Mouse (Mus musculus) midbrain, embryonic 13.5 days (tissue): ENCODE measurements around the gene Fryl. TPM values are rescaled to one million over a fixed set of nuclear protein-coding genes. Genes with fewer than 3 reads are reported as not detected.

Experiments used
- ATAC-seq: fragments of 200-750 bp; cut with Nextera tagmentation; 2 replicates; pipeline ENCODE4 v1.8.0; 2017; ENCODE audit warnings: mild to moderate bottlenecking, moderate TSS enrichment, moderate library complexity
- H3K27ac ChIP-seq: fragments of 300-500 bp; sonication (generic); 2 replicates; pipeline ENCODE4 v1.5.1; 2015; ENCODE audit warnings: inconsistent platforms, mild to moderate bottlenecking, moderate library complexity
- H3K27me3 ChIP-seq: fragments of 300-500 bp; sonication (generic); 2 replicates; pipeline ENCODE4 v1.6.1; 2015; ENCODE audit warnings: mild to moderate bottlenecking, inconsistent platforms
- H3K36me3 ChIP-seq: fragments of 300-500 bp; sonication (generic); 2 replicates; pipeline ENCODE4 v1.6.1; 2015; ENCODE audit warnings: mild to moderate bottlenecking, inconsistent platforms
- H3K4me1 ChIP-seq: fragments of 300-500 bp; sonication (generic); replicated peaks from 2 replicates; pipeline ENCODE4 v1.6.1; 2015; ENCODE audit warnings: inconsistent platforms
- H3K4me2 ChIP-seq: fragments of 300-500 bp; sonication (generic); replicated peaks from 2 replicates; pipeline ENCODE4 v1.6.1; 2015; ENCODE audit warnings: moderate library complexity, mild to moderate bottlenecking, inconsistent platforms
- H3K4me3 ChIP-seq: fragments of 300-500 bp; sonication (generic); replicated peaks from 2 replicates; pipeline ENCODE4 v1.5.1; 2015; ENCODE audit warnings: mild to moderate bottlenecking, inconsistent platforms
- H3K9ac ChIP-seq: fragments of 300-500 bp; sonication (generic); replicated peaks from 2 replicates; pipeline ENCODE4 v1.6.1; 2015; ENCODE audit warnings: mild to moderate bottlenecking, inconsistent platforms
- H3K9me3 ChIP-seq: fragments of 300-500 bp; sonication (generic); 2 replicates; pipeline ENCODE4 v1.6.1; 2016; ENCODE audit warnings: mild to moderate bottlenecking, inconsistent platforms
- WGBS: fragments of 180-500 bp; shearing (Covaris S2); methylation state at CpG from one replicate; pipeline ENCODE4 v1.1.7; 2015; 5-methylcytosine and 5-hydroxymethylcytosine counted together
- polyA plus RNA-seq: library from polyadenylated mRNA; unstranded; fragments of >200 nt; fragmentation: Nextera tagmentation; extraction: Ambion mirVana; gene quantifications from 2 replicates; pipeline ENCODE4 v1.2.1, GENCODE M21; 2015

Fryl gene
- polyA plus RNA-seq, 1 experiment from 2014 or later, result 51.2 TPM

- Histone ChIP-seq H3K27ac (no peak overlapping the region), H3K9ac (no peak overlapping the region), H3K27me3 (no peaks in the 10 kb centered on the region), H3K4me3 (no peak overlapping the region), H3K36me3 (peaks cover 26% of the 10 kb centered on the region), H3K4me1 (no peaks in the 10 kb centered on the region), H3K9me3 (no peaks in the 10 kb centered on the region), H3K4me2 (no peak overlapping the region)
- ATAC-seq, result no peak
- 92% methylated on average over 9 of the region's 9 CpGs for WGBS
These were observed 40.4 kb downstream of the Fryl start for GRCm38 (mm10) chr5:73216014-73216413.

- Histone ChIP-seq H3K9me3 (no peaks in the 10 kb centered on the region), H3K9ac (no peak overlapping the region), H3K36me3 (peaks cover 18% of the 10 kb centered on the region), H3K4me3 (no peak overlapping the region), H3K27me3 (no peaks in the 10 kb centered on the region), H3K4me2 (no peak overlapping the region), H3K27ac (no peak overlapping the region), H3K4me1 (peaks cover 15% of the 10 kb centered on the region)
- ATAC-seq, result no peak
- 74% methylated on average over 9 of the region's 9 CpGs for WGBS
These were observed 44.0 kb downstream of the Fryl start for GRCm38 (mm10) chr5:73212446-73212845.

GRCm38 (mm10) chr5:73211961-73212360 lies 44.5 kb downstream of the Fryl start:
- no peak overlapping the region for H3K4me3 ChIP-seq

GRCm38 (mm10) chr5:73210971-73211315 lies 45.5 kb downstream of the Fryl start:
- 93% methylated on average over 6 of the region's 6 CpGs for WGBS
- Histone ChIP-seq H3K36me3 (peaks cover 18% of the 10 kb centered on the region), H3K4me2 (no peak overlapping the region), H3K9me3 (no peaks in the 10 kb centered on the region), H3K27ac (no peak overlapping the region), H3K4me1 (peaks cover 15% of the 10 kb centered on the region), H3K27me3 (no peaks in the 10 kb centered on the region), H3K9ac (no peak overlapping the region), H3K4me3 (no peak overlapping the region)
- ATAC-seq, result no peak

More at GRCm38 (mm10) chr5:73211961-73212360, 44.5 kb downstream of the Fryl start:
- Histone ChIP-seq H3K27ac (no peak overlapping the region), H3K4me1 (peaks cover 15% of the 10 kb centered on the region), H3K27me3 (no peaks in the 10 kb centered on the region), H3K36me3 (peaks cover 18% of the 10 kb centered on the region), H3K9me3 (no peaks in the 10 kb centered on the region), H3K9ac (no peak overlapping the region), H3K4me2 (no peak overlapping the region)
- WGBS, result 93% methylated on average over 15 of the region's 15 CpGs
- no peak for ATAC-seq

- H3K4me2 ChIP-seq, result no peak overlapping the region
- H3K9ac ChIP-seq, result no peak overlapping the region
- peaks cover 18% of the 10 kb centered on the region for H3K36me3 ChIP-seq
- WGBS, result 83% methylated on average over 22 of the region's 22 CpGs
- H3K9me3 ChIP-seq, result no peaks in the 10 kb centered on the region
- ATAC-seq, result no peak
- H3K27me3 ChIP-seq, result no peaks in the 10 kb centered on the region
- no peak overlapping the region for H3K4me3 ChIP-seq
- H3K4me1 ChIP-seq, result peaks cover 15% of the 10 kb centered on the region
- no peak overlapping the region for H3K27ac ChIP-seq
These were observed 46.1 kb downstream of the Fryl start for GRCm38 (mm10) chr5:73210127-73210970.

- no peaks in the 10 kb centered on the region for H3K9me3 ChIP-seq
- ATAC-seq, result no peak
- WGBS, result 64% methylated on average over 20 of the region's 20 CpGs
- peaks cover 18% of the 10 kb centered on the region for H3K36me3 ChIP-seq
- no peak overlapping the region for H3K4me2 ChIP-seq
- H3K27ac ChIP-seq, result no peak overlapping the region
- H3K4me3 ChIP-seq, result no peak overlapping the region
- H3K4me1 ChIP-seq, result peaks cover 15% of the 10 kb centered on the region
- H3K27me3 ChIP-seq, result no peaks in the 10 kb centered on the region
- H3K9ac ChIP-seq, result no peak overlapping the region
These were observed 47.0 kb downstream of the Fryl start for GRCm38 (mm10) chr5:73209201-73210096.

- H3K27me3 ChIP-seq, result no peaks in the 10 kb centered on the region
- WGBS, result 76% methylated on average over 6 of the region's 6 CpGs
- no peak overlapping the region for H3K9ac ChIP-seq
- ATAC-seq, result no peak
- no peak overlapping the region for H3K4me3 ChIP-seq
- peaks cover 15% of the 10 kb centered on the region for H3K4me1 ChIP-seq
- H3K4me2 ChIP-seq, result no peak overlapping the region
- H3K36me3 ChIP-seq, result peaks cover 15% of the 10 kb centered on the region
- no peak overlapping the region for H3K27ac ChIP-seq
- no peaks in the 10 kb centered on the region for H3K9me3 ChIP-seq
These were observed 47.8 kb downstream of the Fryl start for GRCm38 (mm10) chr5:73208645-73209044.

GRCm38 (mm10) chr5:73206722-73207121 lies 49.7 kb downstream of the Fryl start:
- WGBS, result 94% methylated on average over 9 of the region's 9 CpGs

GRCm38 (mm10) chr5:73205996-73206629 lies 50.3 kb downstream of the Fryl start:
- peaks cover 8% of the 10 kb centered on the region; the same call in 1 of the 2 replicates for H3K36me3 ChIP-seq
- H3K9ac ChIP-seq, result no peak overlapping the region
- H3K27me3 ChIP-seq, result no peaks in the 10 kb centered on the region
- no peak overlapping the region for H3K4me2 ChIP-seq
- H3K4me3 ChIP-seq, result no peak overlapping the region
- no peak overlapping the region for H3K27ac ChIP-seq
- no peaks in the 10 kb centered on the region for H3K9me3 ChIP-seq
- WGBS, result 88% methylated on average over 8 of the region's 8 CpGs
- H3K4me1 ChIP-seq, result peaks cover 15% of the 10 kb centered on the region
- no peak for ATAC-seq

More at GRCm38 (mm10) chr5:73206722-73207121, 49.7 kb downstream of the Fryl start:
- H3K4me3 ChIP-seq, result no peak overlapping the region
- peaks cover 8% of the 10 kb centered on the region for H3K36me3 ChIP-seq
- no peaks in the 10 kb centered on the region for H3K27me3 ChIP-seq
- H3K27ac ChIP-seq, result no peak overlapping the region
- no peak overlapping the region for H3K4me2 ChIP-seq
- H3K9ac ChIP-seq, result no peak overlapping the region
- peaks cover 15% of the 10 kb centered on the region for H3K4me1 ChIP-seq
- no peak for ATAC-seq
- no peaks in the 10 kb centered on the region for H3K9me3 ChIP-seq

- no peak overlapping the region for H3K4me3 ChIP-seq
- 93% methylated on average over 3 of the region's 3 CpGs for WGBS
- H3K9me3 ChIP-seq, result no peaks in the 10 kb centered on the region
- 0 out of 2 replicates have a peak, but pooled peaks cover 4% of the 10 kb centered on the region for H3K36me3 ChIP-seq
- no peaks in the 10 kb centered on the region for H3K27me3 ChIP-seq
- no peak overlapping the region for H3K9ac ChIP-seq
- no peak overlapping the region for H3K27ac ChIP-seq
- no peak for ATAC-seq
- no peak overlapping the region for H3K4me2 ChIP-seq
- H3K4me1 ChIP-seq, result peaks cover 14% of the 10 kb centered on the region
These were observed 51.4 kb downstream of the Fryl start for GRCm38 (mm10) chr5:73205050-73205449.

- 97% methylated on average over 6 of the region's 6 CpGs for WGBS
- H3K9ac ChIP-seq, result no peak overlapping the region
- H3K4me2 ChIP-seq, result no peak overlapping the region
- H3K36me3 ChIP-seq, result 0 out of 2 replicates have a peak, but pooled peaks cover 4% of the 10 kb centered on the region
- ATAC-seq, result no peak
- H3K27ac ChIP-seq, result no peak overlapping the region
- H3K4me3 ChIP-seq, result no peak overlapping the region
- no peaks in the 10 kb centered on the region for H3K4me1 ChIP-seq
- H3K9me3 ChIP-seq, result no peaks in the 10 kb centered on the region
- H3K27me3 ChIP-seq, result no peaks in the 10 kb centered on the region
These were observed 53.9 kb downstream of the Fryl start for GRCm38 (mm10) chr5:73202498-73202897.

GRCm38 (mm10) chr5:73202077-73202476 lies 54.3 kb downstream of the Fryl start:
- Histone ChIP-seq H3K27me3 (no peaks in the 10 kb centered on the region), H3K4me1 (no peaks in the 10 kb centered on the region), H3K4me3 (no peak overlapping the region), H3K9ac (no peak overlapping the region), H3K4me2 (no peak overlapping the region), H3K9me3 (no peaks in the 10 kb centered on the region), H3K27ac (no peak overlapping the region), H3K36me3 (0 out of 2 replicates have a peak, but pooled peaks cover 4% of the 10 kb centered on the region)
- WGBS, result 84% methylated on average over 8 of the region's 8 CpGs
- ATAC-seq, result no peak
